Mouse (Mus musculus): ENCODE results near the gene Stk32b. TPM values are rescaled to one million over a fixed set of nuclear protein-coding genes. Genes with fewer than 3 reads are reported as not detected.

The Stk32b gene
- polyA plus RNA-seq (2014; fragmentation: Illumina TruSeq; extraction: RNeasy Lipid Tissue Mini Kit (QIAGEN cat#74804); ENCODE audit: low replicate concordance) = not detected

GRCm38 (mm10) chr5:37716505-37717372 is at the start of gene Stk32b:
TSS of gene Stk32b (minus strand) at chr5:37717171.

GRCm38 (mm10) chr5:37735224-37735623 is 18.3 kb upstream of the Stk32b start, which contains the start of gene Cytl1:
TSS of gene Cytl1 (plus strand) at chr5:37735519.

Other genes starting within 250 kb of the Stk32b start
- 2.0 TPM for gene Cytl1, start 18.3 kb upstream of the Stk32b start, polyA plus RNA-seq (2014; fragmentation: Illumina TruSeq; extraction: RNeasy Lipid Tissue Mini Kit (QIAGEN cat#74804); ENCODE audit: low replicate concordance)
- gene Msx1, start 107.4 kb upstream of the Stk32b start, polyA plus RNA-seq (2014; fragmentation: Illumina TruSeq; extraction: RNeasy Lipid Tissue Mini Kit (QIAGEN cat#74804); ENCODE audit: low replicate concordance) = not detected